Mouse (Mus musculus) embryonic fibroblast, embryonic 13.5 days (primary cell): ENCODE measurements around the gene Cacng2.

Experiments
- CTCF ChIP-seq: IDR thresholded peaks from 2 replicates; pipeline ENCODE4 v1.5.1; 2011; ENCODE audit warnings: mild to moderate bottlenecking, control low read depth, low read length, moderate library complexity, borderline replicate concordance; ENCODE audit not compliant: insufficient read depth
- POLR2A ChIP-seq: IDR thresholded peaks from 2 replicates; pipeline ENCODE4 v1.6.1; 2011; ENCODE audit warnings: low read depth, mild to moderate bottlenecking, control low read depth, low read length, moderate library complexity

DNA sequence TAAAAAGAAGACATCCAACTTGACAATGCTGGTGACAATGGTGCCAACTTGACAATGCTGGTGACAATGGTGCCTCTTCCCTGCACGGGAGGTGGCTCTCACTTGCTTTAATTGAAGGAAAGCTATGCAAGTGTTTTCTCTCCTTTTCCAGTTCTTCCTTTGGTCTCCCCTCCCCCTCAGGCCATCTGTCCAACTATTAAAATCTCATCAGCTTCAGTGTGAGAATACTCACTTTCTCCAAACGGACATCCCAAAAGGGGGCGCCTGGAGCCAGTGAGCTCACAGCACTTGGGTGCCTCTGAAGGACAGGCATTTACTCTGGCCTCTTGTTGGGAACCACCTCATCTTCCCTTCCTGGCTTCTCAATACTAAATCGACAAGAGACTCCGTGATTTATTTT is 20.3 kb downstream of the Cacng2 start:
- TF ChIP-seq CTCF (no peak), POLR2A (no peak)
